Comparison of ENCODE assay signal across 15 mouse cellular contexts in the genomic region with DNA sequence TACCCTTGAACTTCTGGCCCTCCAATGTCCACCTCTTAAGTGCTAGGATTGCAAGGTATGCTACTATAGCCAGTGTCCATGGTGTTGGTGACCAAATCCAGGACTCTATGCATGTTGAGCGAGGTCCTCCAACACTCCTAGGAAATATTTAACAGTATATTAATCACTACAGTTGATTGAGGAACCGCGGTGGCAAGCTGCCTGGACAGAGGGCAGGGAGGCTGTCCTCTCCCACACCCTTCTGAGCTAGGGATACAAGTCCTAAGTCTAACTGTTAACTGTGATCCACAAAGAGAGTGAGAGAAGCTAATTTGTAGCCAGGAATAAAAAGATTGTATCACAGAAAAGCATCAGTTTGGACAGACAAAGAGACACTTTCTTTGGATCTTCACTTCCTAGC.
"Had no signal": no experiment of that assay in that cellular context is flagged by ENCODE, and none has a peak within 500 bp of the region (broad histone marks: within the 10 kb centered on the region; RNA-seq: fewer than 3 reads in every experiment).

No protein-coding gene starts in this region.

- H3K36me3 ChIP-seq: limb, embryonic 12.5 days; liver, embryonic 13.5 days; midbrain, embryonic 10.5 days; neural tube, embryonic 12.5 days had no signal

- H3K4me1 ChIP-seq: liver, embryonic 13.5 days; midbrain, embryonic 10.5 days; neural tube, embryonic 12.5 days had no signal

- H3K9ac ChIP-seq: limb, embryonic 12.5 days; liver, embryonic 13.5 days; neural tube, embryonic 12.5 days had no signal

- H3K27ac ChIP-seq: limb, embryonic 12.5 days; liver, embryonic 13.5 days; midbrain, embryonic 10.5 days; neural tube, embryonic 12.5 days; stomach, postnatal 0 days had no signal

- DNase-seq: layer of hippocampus, adult 9-11 months; liver, embryonic 13.5 days; lung, adult 2 months; lung, postnatal 36 days; midbrain, embryonic 14.5 days; thymus, postnatal 4 days had no signal

- H3K4me2 ChIP-seq: limb, embryonic 12.5 days; liver, embryonic 13.5 days; neural tube, embryonic 12.5 days had no signal

- H3K4me3 ChIP-seq: limb, embryonic 12.5 days; liver, embryonic 13.5 days; midbrain, embryonic 10.5 days; myocyte; neural tube, embryonic 12.5 days had no signal

- H3K9me3 ChIP-seq: limb, embryonic 12.5 days; liver, embryonic 13.5 days; midbrain, embryonic 10.5 days; neural tube, embryonic 12.5 days had no signal

- ATAC-seq: hindbrain, embryonic 16.5 days; inflammation-experienced regulatory T-cells, adult 6 months; intestine, postnatal 0 days; lung, postnatal 0 days had no signal

- H3K27me3 ChIP-seq: limb, embryonic 12.5 days; liver, embryonic 13.5 days; neural tube, embryonic 12.5 days had no signal
